Mouse (Mus musculus): Measurements from ENCODE around the gene C1qc. TPM values are rescaled to one million over a fixed set of nuclear protein-coding genes. Genes with fewer than 3 reads are reported as not detected.

The C1qc gene
- polyA plus RNA-seq, 1 experiment from 2014 or later, result 47.9 TPM

GRCm38 (mm10) chr4:136892371-136892770 is 494 bp downstream of the C1qc start:
- H3K9me3 ChIP-seq (ENCODE audit: control insufficient read depth, low read length), result no peaks in the 10 kb centered on the region
- no peak for ATAC-seq (ENCODE audit: low read depth)
- H3K27me3 ChIP-seq (replicated peaks; ENCODE audit: control insufficient read depth, insufficient read depth, low read length), result peaks cover 29% of the 10 kb centered on the region
- no peak overlapping the region; the same call in 1 of the 2 replicates for H3K27ac ChIP-seq (replicated peaks; ENCODE audit: low read depth, low read length)
- no peak overlapping the region for H3K4me3 ChIP-seq (ENCODE audit: low read depth, low read length)
- no peak overlapping the region for H3K9ac ChIP-seq (ENCODE audit: low read depth, low read length)
- H3K4me1 ChIP-seq (ENCODE audit: control insufficient read depth, insufficient read depth, low read length), result no peaks in the 10 kb centered on the region
- DNase-seq (ENCODE audit: low spot score), result no peak
- no peaks in the 10 kb centered on the region for H3K36me3 ChIP-seq (ENCODE audit: control insufficient read depth, insufficient read depth, low read length)
- H3K4me2 ChIP-seq (ENCODE audit: low read depth, low read length), result no peak overlapping the region
- 49% methylated on average over 7 of the region's 7 CpGs for WGBS

- WGBS, result 88% methylated on average over 4 of the region's 4 CpGs
- H3K4me1 ChIP-seq (ENCODE audit: control insufficient read depth, insufficient read depth, low read length), result no peaks in the 10 kb centered on the region
- ATAC-seq (ENCODE audit: low read depth) (no peak), DNase-seq (ENCODE audit: low spot score) (no peak)
- H3K36me3 ChIP-seq (ENCODE audit: control insufficient read depth, insufficient read depth, low read length), result no peaks in the 10 kb centered on the region
- no peak overlapping the region for H3K4me3 ChIP-seq (ENCODE audit: low read depth, low read length)
- H3K9ac ChIP-seq (ENCODE audit: low read depth, low read length), result no peak overlapping the region
- H3K27ac ChIP-seq (replicated peaks; ENCODE audit: low read depth, low read length), result no peak overlapping the region
- H3K27me3 ChIP-seq (replicated peaks; ENCODE audit: control insufficient read depth, insufficient read depth, low read length), result peaks cover 19% of the 10 kb centered on the region
- no peaks in the 10 kb centered on the region for H3K9me3 ChIP-seq (ENCODE audit: control insufficient read depth, low read length)
- no peak overlapping the region for H3K4me2 ChIP-seq (ENCODE audit: low read depth, low read length)
These were observed 1.8 kb downstream of the C1qc start for GRCm38 (mm10) chr4:136891115-136891514.

DNA sequence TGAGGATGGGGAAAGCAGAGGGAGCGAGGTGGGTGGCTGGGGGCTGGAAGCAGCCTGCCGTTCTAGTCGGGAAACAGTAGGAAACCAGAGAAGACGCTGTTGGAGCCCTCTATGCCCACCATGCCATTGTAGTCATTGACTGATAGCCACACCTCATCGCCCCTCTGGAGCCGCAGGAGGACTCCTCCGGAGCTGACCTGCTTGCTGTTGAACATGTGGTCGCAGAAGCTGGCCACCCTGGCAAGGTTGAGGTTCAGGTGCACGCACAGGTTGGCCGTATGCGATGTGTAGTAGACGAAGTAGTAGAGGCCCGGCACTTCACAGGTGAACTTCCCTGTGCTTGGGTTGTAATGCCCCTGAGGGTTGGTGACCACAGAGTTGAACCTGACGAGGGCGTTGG is 2.9 kb downstream of the C1qc start:
- no peak for DNase-seq (ENCODE audit: low spot score)
- Histone ChIP-seq H3K4me2 (ENCODE audit: low read depth, low read length) (no peak overlapping the region), H3K9ac (ENCODE audit: low read depth, low read length) (no peak overlapping the region), H3K27ac (replicated peaks; ENCODE audit: low read depth, low read length) (no peak overlapping the region), H3K36me3 (ENCODE audit: control insufficient read depth, insufficient read depth, low read length) (no peaks in the 10 kb centered on the region), H3K9me3 (ENCODE audit: control insufficient read depth, low read length) (no peaks in the 10 kb centered on the region), H3K27me3 (replicated peaks; ENCODE audit: control insufficient read depth, insufficient read depth, low read length) (peaks cover 10% of the 10 kb centered on the region), H3K4me1 (ENCODE audit: control insufficient read depth, insufficient read depth, low read length) (no peaks in the 10 kb centered on the region), H3K4me3 (ENCODE audit: low read depth, low read length) (no peak overlapping the region)
- no peak for ATAC-seq (ENCODE audit: low read depth)
- WGBS, result 84% methylated on average over 13 of the region's 15 CpGs

DNA sequence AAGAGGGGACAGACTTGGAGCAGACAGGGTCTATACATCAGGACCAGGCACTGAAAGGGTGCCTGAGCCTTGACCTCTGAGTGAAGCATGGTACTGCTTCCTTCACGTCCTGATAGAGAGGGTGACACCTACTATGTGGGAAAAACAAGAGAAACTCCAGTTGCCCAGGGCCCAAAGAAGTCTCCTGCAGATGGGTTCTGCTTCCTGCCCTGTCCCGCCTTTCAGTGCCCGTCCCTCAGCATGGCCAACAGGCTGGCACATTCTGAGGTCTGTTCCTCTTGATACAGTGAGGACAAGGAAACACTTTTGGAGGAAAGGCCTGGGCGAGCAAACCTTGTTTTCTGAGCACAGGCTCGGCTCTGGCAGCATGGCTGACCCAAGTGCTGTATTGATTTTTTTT is 5.2 kb downstream of the C1qc start:
- H3K9me3 ChIP-seq (ENCODE audit: control insufficient read depth, low read length), result no peaks in the 10 kb centered on the region
- H3K27me3 ChIP-seq (replicated peaks; ENCODE audit: control insufficient read depth, insufficient read depth, low read length), result no peaks in the 10 kb centered on the region; the same call in 1 of the 2 replicates
- no peak overlapping the region for H3K4me2 ChIP-seq (ENCODE audit: low read depth, low read length)
- H3K9ac ChIP-seq (ENCODE audit: low read depth, low read length), result no peak overlapping the region
- no peak for DNase-seq (ENCODE audit: low spot score)
- no peaks in the 10 kb centered on the region for H3K36me3 ChIP-seq (ENCODE audit: control insufficient read depth, insufficient read depth, low read length)
- H3K4me1 ChIP-seq (ENCODE audit: control insufficient read depth, insufficient read depth, low read length), result no peaks in the 10 kb centered on the region
- ATAC-seq (ENCODE audit: low read depth), result no peak
- WGBS, result 61% methylated on average over 5 of the region's 5 CpGs
- H3K4me3 ChIP-seq (ENCODE audit: low read depth, low read length), result no peak overlapping the region
- no peak overlapping the region for H3K27ac ChIP-seq (replicated peaks; ENCODE audit: low read depth, low read length)

DNA sequence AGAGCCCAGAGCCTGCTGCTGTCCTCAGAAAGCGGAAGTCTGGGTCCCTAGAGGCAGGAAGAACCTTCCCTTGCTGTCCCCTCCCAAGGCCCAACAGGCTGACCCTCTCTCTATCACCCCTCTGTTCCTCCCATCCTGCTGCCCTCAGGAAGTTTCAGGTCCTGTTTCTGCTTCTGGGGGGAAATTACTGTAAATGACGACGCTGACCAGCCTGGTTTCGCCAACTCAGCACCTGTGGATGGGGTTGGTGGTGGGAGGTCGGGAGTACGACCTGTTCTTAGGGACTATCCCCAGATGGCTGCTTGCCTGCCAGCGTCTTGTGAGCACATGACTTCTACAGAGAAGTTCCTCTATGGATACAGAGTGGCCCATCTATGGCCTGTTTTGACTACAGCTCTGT is 6.8 kb downstream of the C1qc start, which contains the start of gene C1qb:
Gene C1qb (minus strand): TSS at position 87 of the 400 bp plus-strand sequence.
- no peak for DNase-seq (ENCODE audit: low spot score)
- H3K27me3 ChIP-seq (replicated peaks; ENCODE audit: control insufficient read depth, insufficient read depth, low read length), result no peaks in the 10 kb centered on the region; the same call in 1 of the 2 replicates
- ATAC-seq (ENCODE audit: low read depth), result no peak
- H3K27ac ChIP-seq (replicated peaks; ENCODE audit: low read depth, low read length), result no peak within 1 kb of the TSS
- no peak within 1 kb of the TSS for H3K9ac ChIP-seq (ENCODE audit: low read depth, low read length)
- H3K9me3 ChIP-seq (ENCODE audit: control insufficient read depth, low read length), result no peaks in the 10 kb centered on the region
- 57% methylated on average over 7 of the region's 7 CpGs for WGBS
- no peaks in the 10 kb centered on the region for H3K36me3 ChIP-seq (ENCODE audit: control insufficient read depth, insufficient read depth, low read length)
- no peak within 1 kb of the TSS for H3K4me3 ChIP-seq (ENCODE audit: low read depth, low read length)
- no peaks in the 10 kb centered on the region for H3K4me1 ChIP-seq (ENCODE audit: control insufficient read depth, insufficient read depth, low read length)
- no peak within 1 kb of the TSS for H3K4me2 ChIP-seq (ENCODE audit: low read depth, low read length)

- no peaks in the 10 kb centered on the region for H3K27me3 ChIP-seq (replicated peaks; ENCODE audit: control insufficient read depth, insufficient read depth, low read length)
- H3K4me2 ChIP-seq (ENCODE audit: low read depth, low read length), result no peak overlapping the region
- H3K36me3 ChIP-seq (ENCODE audit: control insufficient read depth, insufficient read depth, low read length), result no peaks in the 10 kb centered on the region
- H3K4me3 ChIP-seq (ENCODE audit: low read depth, low read length), result no peak overlapping the region
- no peaks in the 10 kb centered on the region for H3K4me1 ChIP-seq (ENCODE audit: control insufficient read depth, insufficient read depth, low read length)
- DNase-seq (ENCODE audit: low spot score) (no peak), ATAC-seq (ENCODE audit: low read depth) (no peak)
- no peak overlapping the region for H3K9ac ChIP-seq (ENCODE audit: low read depth, low read length)
- H3K9me3 ChIP-seq (ENCODE audit: control insufficient read depth, low read length), result no peaks in the 10 kb centered on the region
- WGBS, result 24% methylated on average over 5 of the region's 5 CpGs
- H3K27ac ChIP-seq (replicated peaks; ENCODE audit: low read depth, low read length), result no peak overlapping the region
These were observed 14.3 kb downstream of the C1qc start for GRCm38 (mm10) chr4:136878601-136879000.

DNA sequence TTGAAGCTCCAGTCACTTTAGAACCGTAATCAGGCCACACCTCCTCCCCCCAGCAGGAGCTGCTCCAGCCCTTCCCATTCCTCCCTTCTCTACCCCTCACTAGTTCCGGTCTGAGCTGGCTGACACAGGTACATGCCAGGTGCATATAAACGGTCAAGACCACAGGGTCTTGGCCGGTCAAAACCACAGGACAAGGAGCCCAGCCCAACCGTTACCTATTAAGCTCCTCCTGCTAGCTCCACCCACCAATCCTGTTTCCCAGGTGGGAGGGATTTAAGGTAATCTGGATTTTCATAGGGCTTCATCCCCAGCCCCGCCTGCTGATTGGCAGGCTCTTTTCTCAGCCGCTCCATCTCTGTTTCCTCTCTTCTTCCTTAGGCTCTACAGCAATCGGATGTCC is 14.7 kb downstream of the C1qc start:
- Histone ChIP-seq H3K4me3 (ENCODE audit: low read depth, low read length) (no peak overlapping the region), H3K4me2 (ENCODE audit: low read depth, low read length) (no peak overlapping the region), H3K27me3 (replicated peaks; ENCODE audit: control insufficient read depth, insufficient read depth, low read length) (no peaks in the 10 kb centered on the region), H3K4me1 (ENCODE audit: control insufficient read depth, insufficient read depth, low read length) (no peaks in the 10 kb centered on the region), H3K36me3 (ENCODE audit: control insufficient read depth, insufficient read depth, low read length) (no peaks in the 10 kb centered on the region), H3K9ac (ENCODE audit: low read depth, low read length) (no peak overlapping the region), H3K27ac (replicated peaks; ENCODE audit: low read depth, low read length) (no peak overlapping the region), H3K9me3 (ENCODE audit: control insufficient read depth, low read length) (no peaks in the 10 kb centered on the region)
- 48% methylated on average over 8 of the region's 8 CpGs for WGBS
- no peak for ATAC-seq (ENCODE audit: low read depth)
- DNase-seq (ENCODE audit: low spot score), result no peak

GRCm38 (mm10) chr4:136876971-136877370 is 15.9 kb downstream of the C1qc start:
- no peak overlapping the region for H3K4me2 ChIP-seq (ENCODE audit: low read depth, low read length)
- WGBS, result 20% methylated on average over 7 of the region's 7 CpGs
- no peak overlapping the region for H3K4me3 ChIP-seq (ENCODE audit: low read depth, low read length)
- no peaks in the 10 kb centered on the region for H3K36me3 ChIP-seq (ENCODE audit: control insufficient read depth, insufficient read depth, low read length)
- no peak overlapping the region for H3K27ac ChIP-seq (replicated peaks; ENCODE audit: low read depth, low read length)
- H3K27me3 ChIP-seq (replicated peaks; ENCODE audit: control insufficient read depth, insufficient read depth, low read length), result no peaks in the 10 kb centered on the region
- H3K9ac ChIP-seq (ENCODE audit: low read depth, low read length), result no peak overlapping the region
- H3K4me1 ChIP-seq (ENCODE audit: control insufficient read depth, insufficient read depth, low read length), result no peaks in the 10 kb centered on the region
- no peak for ATAC-seq (ENCODE audit: low read depth)
- peak; percentile 57 for DNase-seq (ENCODE audit: low spot score)
- H3K9me3 ChIP-seq (ENCODE audit: control insufficient read depth, low read length), result no peaks in the 10 kb centered on the region

- Histone ChIP-seq H3K4me2 (ENCODE audit: low read depth, low read length) (no peak overlapping the region), H3K27me3 (replicated peaks; ENCODE audit: control insufficient read depth, insufficient read depth, low read length) (no peaks in the 10 kb centered on the region), H3K36me3 (ENCODE audit: control insufficient read depth, insufficient read depth, low read length) (no peaks in the 10 kb centered on the region), H3K9ac (ENCODE audit: low read depth, low read length) (no peak overlapping the region), H3K9me3 (ENCODE audit: control insufficient read depth, low read length) (no peaks in the 10 kb centered on the region), H3K27ac (replicated peaks; ENCODE audit: low read depth, low read length) (no peak overlapping the region), H3K4me3 (ENCODE audit: low read depth, low read length) (no peak overlapping the region), H3K4me1 (ENCODE audit: control insufficient read depth, insufficient read depth, low read length) (no peaks in the 10 kb centered on the region)
- WGBS, result 80% methylated on average over 14 of the region's 14 CpGs
- no peak for ATAC-seq (ENCODE audit: low read depth)
- no peak for DNase-seq (ENCODE audit: low spot score)
These were observed 17.9 kb downstream of the C1qc start for GRCm38 (mm10) chr4:136875012-136875411.
